Mouse (Mus musculus): ENCODE data around the gene Fbxw2. TPM values are rescaled to one million over a fixed set of nuclear protein-coding genes. Genes with fewer than 3 reads are reported as not detected.
A peak's percentile ranks its signal among the peaks of the same experiment; 100 is the strongest.
"Not testable (repeated sequence)": the region's sequence is repeated elsewhere in the genome, so short reads cannot be mapped to it uniquely, and the experiment has no call there.

The Fbxw2 gene
- polyA plus RNA-seq, 1 experiment from 2014 or later: 74.0 TPM

DNA sequence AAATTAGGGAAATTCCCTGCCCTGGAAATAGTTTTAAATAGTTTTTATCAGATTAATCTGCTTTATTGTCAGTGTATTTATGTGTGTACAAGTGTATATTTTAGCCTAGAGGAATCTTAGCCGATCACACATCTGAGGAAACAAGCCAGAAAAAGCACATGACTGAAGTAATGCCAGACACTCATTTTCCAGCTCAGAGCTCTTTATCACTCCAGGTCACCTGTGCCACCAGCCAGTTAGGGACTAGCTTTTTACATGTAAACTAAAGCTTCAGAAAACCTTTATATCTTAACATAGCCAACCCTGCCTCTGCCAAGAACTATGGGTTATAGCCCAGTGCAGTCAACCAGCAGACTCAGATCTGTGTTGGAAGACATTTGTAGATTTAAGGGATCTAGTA lies 21.3 kb downstream of the Fbxw2 start:
- H3K27ac ChIP-seq (replicated peaks): no peak overlapping the region
- peaks cover 59% of the 10 kb centered on the region for H3K36me3 ChIP-seq
- 93% methylated on average over 1 of the region's 1 CpGs for WGBS
- peaks cover 19% of the 10 kb centered on the region for H3K4me1 ChIP-seq
- H3K4me3 ChIP-seq: no peak overlapping the region
- no peak for DNase-seq (ENCODE audit: low spot score)
- H3K27me3 ChIP-seq (ENCODE audit: low read depth, poor library complexity, severe bottlenecking): no peaks in the 10 kb centered on the region
- H3K9me3 ChIP-seq (replicated peaks): no peaks in the 10 kb centered on the region

- 92% methylated on average over 2 of the region's 2 CpGs for WGBS
- H3K9me3 ChIP-seq (replicated peaks): no peaks in the 10 kb centered on the region
- H3K27ac ChIP-seq (replicated peaks): no peak overlapping the region
- peaks cover 25% of the 10 kb centered on the region for H3K4me1 ChIP-seq
- H3K4me3 ChIP-seq: no peak overlapping the region
- H3K36me3 ChIP-seq: peaks cover 53% of the 10 kb centered on the region
- no peaks in the 10 kb centered on the region for H3K27me3 ChIP-seq (ENCODE audit: low read depth, poor library complexity, severe bottlenecking)
- DNase-seq (ENCODE audit: low spot score): no peak
Observed at GRCm38 (mm10) chr2:34804172-34804571, 21.9 kb downstream of the Fbxw2 start.

DNA sequence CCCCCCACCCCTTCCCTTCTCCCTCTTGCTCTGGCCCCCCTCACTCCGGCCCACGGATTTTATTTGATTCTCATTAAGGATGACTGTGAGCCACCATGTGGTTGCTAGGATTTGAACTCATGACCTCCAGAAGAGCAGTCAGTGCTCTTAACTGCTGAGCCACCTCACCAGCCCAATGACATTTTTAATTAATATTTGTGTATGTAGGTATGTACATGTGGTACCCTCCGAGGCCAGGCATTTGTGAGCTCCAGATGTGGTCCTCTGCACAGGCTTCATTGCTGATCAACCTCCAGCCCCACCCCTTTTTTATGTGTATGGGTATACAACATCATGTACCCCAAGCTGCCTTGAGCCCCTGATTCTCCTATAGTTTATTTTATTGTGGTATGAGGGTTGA lies 22.4 kb downstream of the Fbxw2 start:
- Histone ChIP-seq H3K9me3 (replicated peaks) (no peaks in the 10 kb centered on the region), H3K36me3 (peaks cover 48% of the 10 kb centered on the region), H3K27ac (replicated peaks) (no peak overlapping the region), H3K4me3 (peak overlapping the region; percentile 71), H3K27me3 (ENCODE audit: low read depth, poor library complexity, severe bottlenecking) (no peaks in the 10 kb centered on the region), H3K4me1 (peaks cover 29% of the 10 kb centered on the region)
- 89% methylated on average over 3 of the region's 3 CpGs for WGBS
- no peak for DNase-seq (ENCODE audit: low spot score)

DNA sequence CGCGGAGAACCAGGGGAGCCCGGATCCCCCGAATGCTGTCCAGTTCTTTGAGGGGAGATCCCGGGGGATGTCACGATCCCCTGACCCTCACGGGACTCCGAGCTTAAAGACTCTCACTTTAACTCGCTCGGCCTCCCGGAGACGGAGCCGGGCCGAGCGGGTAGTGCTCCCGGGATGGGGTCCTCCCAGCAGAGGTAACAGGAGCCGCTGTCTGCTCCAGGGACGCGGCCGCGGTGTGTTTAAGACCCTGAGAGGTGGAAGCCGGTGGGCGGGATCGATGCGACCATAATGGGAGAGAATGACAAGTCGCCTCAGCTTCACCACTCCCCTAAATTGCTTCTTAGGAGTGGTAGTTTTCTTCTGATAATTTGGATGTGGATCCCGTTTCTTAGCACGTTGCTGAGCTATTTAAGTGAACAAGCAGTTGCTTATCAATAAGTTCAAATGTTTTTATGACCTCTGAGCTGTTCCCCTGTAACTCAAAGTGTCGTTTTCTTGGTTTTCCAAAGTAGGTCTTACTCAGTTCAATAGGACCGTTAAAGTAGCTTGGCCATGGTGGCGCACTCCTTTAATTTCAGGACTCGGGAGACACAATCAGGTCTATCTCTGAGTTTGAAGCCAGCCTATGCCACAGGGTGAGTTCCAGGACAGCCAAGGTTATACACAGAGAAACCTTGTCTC lies 23.4 kb downstream of the Fbxw2 start:
- not testable (repeated sequence) for H3K9me3 ChIP-seq (replicated peaks); H3K27me3 ChIP-seq (ENCODE audit: low read depth, poor library complexity, severe bottlenecking)
- H3K27ac ChIP-seq (replicated peaks): peak overlapping the region; percentile 90
- H3K4me1 ChIP-seq: peaks cover 31% of the 10 kb centered on the region
- peak overlapping the region; percentile 71 for H3K4me3 ChIP-seq
- peak; percentile 27 for DNase-seq (ENCODE audit: low spot score)
- WGBS: under 1% methylated on average over 26 of the region's 32 CpGs
- peaks cover 38% of the 10 kb centered on the region for H3K36me3 ChIP-seq

DNA sequence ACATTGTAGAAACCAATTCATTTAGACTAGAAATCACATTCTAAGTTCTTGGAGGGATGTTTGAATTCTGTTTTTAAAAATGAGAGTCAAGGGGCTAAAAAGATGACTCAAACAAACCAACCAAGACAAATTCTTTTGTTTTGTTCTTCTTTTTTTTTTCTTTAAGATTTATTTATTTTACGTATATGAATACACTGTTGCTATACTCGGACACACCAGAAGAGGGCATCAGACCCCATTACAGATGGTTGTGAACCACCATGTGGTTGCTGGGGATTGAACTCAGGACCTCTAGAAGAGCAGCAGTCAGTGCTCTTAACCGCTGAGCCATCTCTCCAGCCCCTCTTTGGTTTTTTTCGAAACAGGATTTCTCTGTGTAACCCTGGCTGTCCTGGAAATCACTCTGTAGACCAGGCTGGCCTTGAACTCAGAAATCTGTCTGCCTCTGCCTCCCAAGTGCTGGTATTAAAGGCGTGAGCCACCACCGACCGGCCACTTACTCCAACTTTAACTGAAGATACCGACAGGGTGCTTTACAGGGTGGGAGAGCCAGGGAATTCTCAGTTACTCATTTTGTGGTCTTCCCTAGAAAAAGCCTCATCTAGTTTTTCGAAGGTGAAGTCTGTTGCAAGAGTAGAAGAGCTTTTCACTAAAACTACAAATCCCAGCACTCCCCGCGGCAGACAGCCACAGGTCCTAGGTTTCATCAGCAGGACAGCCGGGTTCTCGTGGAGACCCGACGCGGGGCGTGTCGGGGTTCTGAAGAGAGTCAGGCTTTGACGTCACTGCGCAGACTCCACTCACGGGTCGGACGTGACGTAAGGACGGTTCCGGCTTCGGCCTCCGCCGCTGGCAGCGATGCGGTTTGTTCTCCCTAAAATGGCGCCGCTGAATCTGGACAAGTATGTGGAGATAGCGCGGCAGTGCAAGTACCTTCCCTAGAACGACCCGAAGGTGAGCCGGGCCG lies 24.3 kb downstream of the Fbxw2 start:
- 5% methylated on average over 39 of the region's 39 CpGs for WGBS
- DNase-seq (ENCODE audit: low spot score): peak; percentile 97
- Histone ChIP-seq H3K27ac (replicated peaks) (peak overlapping the region; percentile 90), H3K4me1 (peaks cover 31% of the 10 kb centered on the region), H3K9me3 (replicated peaks) (no peaks in the 10 kb centered on the region), H3K27me3 (ENCODE audit: low read depth, poor library complexity, severe bottlenecking) (no peaks in the 10 kb centered on the region), H3K36me3 (peaks cover 32% of the 10 kb centered on the region), H3K4me3 (peak overlapping the region; percentile 71)

GRCm38 (mm10) chr2:34800371-34800770 lies 25.7 kb downstream of the Fbxw2 start:
- no peaks in the 10 kb centered on the region for H3K9me3 ChIP-seq (replicated peaks)
- WGBS: 81% methylated on average over 7 of the region's 7 CpGs
- peak overlapping the region; percentile 81 for H3K4me3 ChIP-seq
- H3K27me3 ChIP-seq (ENCODE audit: low read depth, poor library complexity, severe bottlenecking): no peaks in the 10 kb centered on the region
- no peak for DNase-seq (ENCODE audit: low spot score)
- H3K36me3 ChIP-seq: peaks cover 32% of the 10 kb centered on the region
- H3K4me1 ChIP-seq: peaks cover 31% of the 10 kb centered on the region
- H3K27ac ChIP-seq (replicated peaks): no peak overlapping the region

DNA sequence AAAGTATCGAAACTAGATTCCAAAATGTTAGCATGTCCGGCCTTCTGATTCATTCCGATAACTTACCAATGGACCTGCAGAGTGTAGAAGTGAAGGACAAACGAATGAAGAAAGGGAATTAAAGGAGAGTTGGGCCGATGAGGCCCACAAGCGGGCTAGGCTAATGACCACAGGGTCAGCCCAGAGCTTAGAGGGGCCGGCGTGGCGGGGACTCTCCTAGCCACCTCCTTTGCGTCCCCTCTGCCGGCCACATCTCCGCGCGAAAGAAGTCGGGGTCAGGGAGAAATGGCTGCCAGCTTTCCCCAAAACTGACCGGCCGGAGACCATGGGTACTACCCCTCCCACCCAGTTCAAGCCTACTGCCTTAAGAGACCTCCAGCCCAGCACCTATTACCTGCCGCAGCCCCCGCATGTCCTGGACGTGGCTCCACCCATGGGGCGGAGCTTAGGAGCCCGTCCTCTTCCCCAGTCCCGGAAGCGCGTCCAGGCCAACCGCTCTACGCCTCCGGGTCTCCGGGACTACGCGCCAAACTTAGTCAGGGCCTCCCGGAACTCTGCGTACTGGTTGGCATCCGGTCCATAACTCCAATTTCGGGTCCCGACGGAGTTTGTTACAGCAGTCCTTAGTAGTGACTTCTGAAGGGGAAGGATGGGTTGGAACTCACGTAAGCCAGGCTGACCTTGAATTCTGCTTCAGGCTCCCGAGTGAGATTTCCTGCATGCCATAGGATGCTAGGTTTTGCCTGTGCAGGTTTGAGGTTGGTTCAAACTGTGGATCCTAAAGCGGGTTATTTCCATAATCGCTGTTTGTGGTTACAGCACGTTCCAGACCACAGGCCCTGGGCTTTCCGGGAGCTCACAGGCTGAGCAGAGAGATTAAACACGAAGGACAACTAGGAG lies 26.5 kb downstream of the Fbxw2 start, which contains the start of gene Rabepk:
TSS of gene Rabepk (minus strand) at position 556 of the 900 bp plus-strand sequence.
- Histone ChIP-seq H3K4me1 (peaks cover 31% of the 10 kb centered on the region), H3K27ac (replicated peaks) (peak within 1 kb of the TSS; percentile 82), H3K27me3 (ENCODE audit: low read depth, poor library complexity, severe bottlenecking) (no peaks in the 10 kb centered on the region), H3K36me3 (peaks cover 32% of the 10 kb centered on the region), H3K4me3 (peak within 1 kb of the TSS; percentile 81), H3K9me3 (replicated peaks) (no peaks in the 10 kb centered on the region)
- DNase-seq (ENCODE audit: low spot score): peak; percentile 79
- 5% methylated on average over 44 of the region's 44 CpGs for WGBS

DNA sequence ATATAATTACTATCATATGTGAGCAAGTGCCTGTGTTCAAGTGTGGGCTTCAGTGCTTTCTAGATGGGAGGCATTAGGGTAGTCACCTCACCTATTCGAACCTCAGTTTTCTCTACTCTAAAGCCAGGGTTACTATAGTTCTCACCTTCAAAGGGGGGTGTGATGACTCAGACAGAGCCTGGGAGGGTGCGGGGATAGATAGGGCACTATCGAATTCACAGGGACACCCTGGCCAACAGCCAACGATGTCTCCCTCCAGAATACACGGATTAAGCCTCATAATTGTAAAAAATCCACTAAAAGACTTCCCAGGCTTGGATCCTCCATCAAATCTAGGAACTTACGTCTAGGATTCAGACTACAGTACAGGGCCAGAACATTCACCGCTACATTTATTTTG lies 30.7 kb downstream of the Fbxw2 start:
- Histone ChIP-seq H3K9me3 (replicated peaks) (no peaks in the 10 kb centered on the region), H3K36me3 (peaks cover 40% of the 10 kb centered on the region), H3K27ac (replicated peaks) (no peak overlapping the region), H3K4me3 (no peak overlapping the region), H3K27me3 (ENCODE audit: low read depth, poor library complexity, severe bottlenecking) (no peaks in the 10 kb centered on the region), H3K4me1 (peaks cover 18% of the 10 kb centered on the region)
- 95% methylated on average over 7 of the region's 7 CpGs for WGBS
- no peak for DNase-seq (ENCODE audit: low spot score)

DNA sequence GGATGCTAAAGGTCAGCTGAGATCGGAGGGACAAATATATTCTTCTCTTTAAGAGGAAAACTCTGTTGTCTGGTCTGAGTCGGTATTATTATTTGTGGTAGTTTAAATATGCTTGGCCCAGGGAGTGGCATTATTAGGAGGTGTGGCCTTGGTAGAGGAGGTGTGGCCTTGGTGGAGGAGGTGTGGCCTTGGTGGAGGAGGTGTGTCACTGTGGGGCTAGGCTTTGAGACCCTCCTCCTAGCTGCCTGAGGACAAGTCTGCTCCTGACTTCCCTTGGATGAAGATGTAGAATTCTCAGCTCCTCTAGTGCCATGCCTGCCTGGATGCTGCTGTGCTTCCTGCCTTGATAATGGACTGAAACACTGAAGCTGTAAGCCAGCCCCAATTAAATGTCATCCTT lies 31.6 kb downstream of the Fbxw2 start:
- 92% methylated on average over 2 of the region's 2 CpGs for WGBS
- peaks cover 47% of the 10 kb centered on the region for H3K36me3 ChIP-seq
- H3K4me1 ChIP-seq: peaks cover 10% of the 10 kb centered on the region
- no peaks in the 10 kb centered on the region for H3K9me3 ChIP-seq (replicated peaks)
- no peaks in the 10 kb centered on the region for H3K27me3 ChIP-seq (ENCODE audit: low read depth, poor library complexity, severe bottlenecking)
- no peak overlapping the region for H3K4me3 ChIP-seq
- H3K27ac ChIP-seq (replicated peaks): no peak overlapping the region
- DNase-seq (ENCODE audit: low spot score): no peak

- DNase-seq (ENCODE audit: low spot score); H3K4me3 ChIP-seq; H3K4me1 ChIP-seq; H3K9me3 ChIP-seq (replicated peaks); H3K27me3 ChIP-seq (ENCODE audit: low read depth, poor library complexity, severe bottlenecking); H3K27ac ChIP-seq (replicated peaks): not testable (repeated sequence)
- peaks cover 63% of the 10 kb centered on the region for H3K36me3 ChIP-seq
- 88% methylated on average over 2 of the region's 2 CpGs for WGBS
Observed at GRCm38 (mm10) chr2:34792543-34792942, 33.6 kb downstream of the Fbxw2 start.

DNA sequence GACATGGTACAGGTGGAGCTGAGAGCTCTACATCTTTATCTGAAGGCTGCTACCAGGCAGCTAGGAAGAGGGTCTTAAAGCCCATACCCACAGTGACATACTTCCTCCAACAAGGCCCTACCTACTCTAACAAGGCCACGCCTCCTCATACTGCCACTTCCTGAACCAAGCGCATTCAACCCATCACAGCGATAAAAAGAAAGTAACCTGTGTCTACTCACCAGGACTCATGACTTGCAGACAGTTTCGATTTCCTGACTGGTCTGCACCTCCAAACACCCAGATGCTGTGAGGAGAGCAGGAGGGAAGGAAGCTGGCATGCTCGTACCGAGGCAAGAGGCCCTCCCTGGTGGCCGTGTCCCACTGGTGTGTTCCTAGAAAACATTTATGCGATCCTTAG lies 35.8 kb downstream of the Fbxw2 start:
- Histone ChIP-seq H3K9me3 (replicated peaks) (no peaks in the 10 kb centered on the region), H3K27ac (replicated peaks) (no peak overlapping the region), H3K27me3 (ENCODE audit: low read depth, poor library complexity, severe bottlenecking) (no peaks in the 10 kb centered on the region), H3K4me1 (no peaks in the 10 kb centered on the region), H3K36me3 (peaks cover 60% of the 10 kb centered on the region), H3K4me3 (no peak overlapping the region)
- 91% methylated on average over 8 of the region's 8 CpGs for WGBS
- DNase-seq (ENCODE audit: low spot score): no peak

GRCm38 (mm10) chr2:34784085-34784484 lies 42.0 kb downstream of the Fbxw2 start:
- H3K27me3 ChIP-seq (ENCODE audit: low read depth, poor library complexity, severe bottlenecking): no peaks in the 10 kb centered on the region
- no peaks in the 10 kb centered on the region for H3K9me3 ChIP-seq (replicated peaks)
- no peaks in the 10 kb centered on the region for H3K4me1 ChIP-seq
- H3K4me3 ChIP-seq: no peak overlapping the region
- peak; percentile 41 for DNase-seq (ENCODE audit: low spot score)
- WGBS: 79% methylated on average over 2 of the region's 2 CpGs
- H3K27ac ChIP-seq (replicated peaks): no peak overlapping the region
- H3K36me3 ChIP-seq: peaks cover 88% of the 10 kb centered on the region

Measured in midbrain, embryonic 10.5 days (tissue).